Mouse (Mus musculus): ENCODE measurements at regions not wholly inside any gene's neighbourhood (a gene's known extent, or its start where the extent isn't known, plus 50 kb on each side); places are given as distances from the start of the nearest gene placed in this dataset.
"Not testable (repeated sequence)": the region's sequence is repeated elsewhere in the genome, so short reads cannot be mapped to it uniquely, and the experiment has no call there.

DNA sequence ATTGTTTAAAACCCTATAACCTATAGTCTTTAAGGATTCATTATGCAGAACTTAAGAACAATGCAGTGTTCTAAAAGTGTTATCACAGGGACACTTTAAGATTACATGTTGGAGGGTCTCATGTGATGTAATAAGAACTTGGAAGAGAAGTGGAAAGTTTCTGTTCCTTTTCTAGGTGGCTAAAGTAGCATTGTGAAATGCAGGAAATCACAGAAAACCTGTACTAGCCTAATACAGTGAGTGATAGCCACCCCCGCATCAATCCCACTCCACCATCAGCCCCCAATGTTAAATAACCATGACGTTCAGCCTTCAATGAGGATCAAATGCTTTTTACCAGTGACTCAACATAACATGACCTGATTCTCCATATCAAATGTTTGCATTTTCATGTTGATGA is 147.4 kb upstream of the Palmd start:
- no peak for DNase-seq (ENCODE audit: low spot score)

DNA sequence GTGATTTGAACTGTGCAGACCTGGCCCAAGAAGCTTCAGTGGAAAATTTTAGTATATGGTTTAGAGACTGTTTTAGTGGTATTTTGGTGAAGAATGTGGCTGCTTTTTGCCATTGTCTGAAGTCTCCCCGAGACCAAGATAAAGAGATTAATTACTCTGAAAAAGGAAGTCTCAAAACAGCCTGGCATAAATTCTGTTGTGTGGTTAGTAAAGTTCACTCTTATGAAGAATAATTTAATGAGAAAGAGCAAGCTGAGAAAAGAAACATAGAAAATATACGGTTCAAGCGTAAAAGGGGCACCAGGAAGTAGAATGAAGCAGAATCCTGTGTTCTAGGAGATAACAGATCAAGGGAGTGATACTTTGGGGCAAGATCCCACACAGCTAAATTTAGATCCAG is 144.0 kb upstream of the Palmd start:
- DNase-seq (ENCODE audit: low spot score): no peak

DNA sequence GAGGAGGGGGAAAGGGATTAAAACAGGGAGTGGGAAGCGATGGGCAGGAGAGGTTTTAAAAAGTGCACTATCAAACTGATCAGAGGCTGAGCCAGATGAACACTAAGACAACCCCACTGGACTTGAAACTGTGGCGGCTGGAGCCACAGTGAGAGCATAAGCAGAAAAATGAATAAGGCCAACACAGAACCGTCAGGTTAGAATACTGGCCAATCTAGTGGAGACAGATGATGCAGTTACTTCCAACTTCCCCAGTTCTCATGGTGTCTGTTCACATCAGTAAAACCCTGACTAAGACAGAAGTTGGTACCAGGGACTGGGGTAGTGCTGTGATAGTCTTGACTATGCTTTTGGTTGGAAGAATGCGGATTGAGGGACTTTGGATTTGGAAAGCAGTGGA is 143.5 kb upstream of the Palmd start:
- no peak for DNase-seq (ENCODE audit: low spot score)

DNA sequence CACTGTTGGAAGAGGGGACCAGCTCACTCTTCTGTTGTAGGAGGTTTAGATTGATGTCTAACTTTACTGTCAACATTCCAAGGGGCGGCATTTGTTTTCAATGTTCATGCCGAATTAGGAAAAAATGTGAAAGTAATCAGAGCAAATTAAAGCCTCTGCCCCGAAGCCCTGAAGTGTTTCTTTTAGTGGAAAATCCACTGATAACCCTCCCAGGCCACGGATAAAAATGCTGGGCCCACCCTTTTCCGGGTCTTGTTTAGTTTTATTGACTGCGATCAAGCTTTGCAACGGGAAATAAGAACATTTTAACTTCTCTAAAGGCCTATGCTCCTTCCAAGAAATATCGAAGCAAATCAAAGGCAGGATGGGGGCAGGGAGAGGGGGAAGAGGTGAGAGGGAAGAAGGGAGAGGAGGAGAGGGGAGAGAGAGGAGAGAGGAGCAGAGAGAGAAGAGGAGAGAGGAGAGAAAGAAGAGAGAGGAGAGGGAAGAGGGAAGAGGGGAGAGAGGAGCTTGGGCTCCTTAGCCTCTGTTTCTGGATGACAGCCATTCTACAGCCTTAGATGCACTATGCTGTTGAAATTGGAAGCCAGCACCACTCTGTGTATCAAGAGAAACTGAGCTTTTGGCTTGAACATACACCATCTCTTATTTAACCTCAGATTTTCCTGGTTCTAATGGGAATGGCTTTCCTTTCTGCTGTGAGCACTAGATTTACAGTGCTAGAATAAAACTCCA is 140.3 kb upstream of the Palmd start:
- DNase-seq (ENCODE audit: low spot score): no peak

DNA sequence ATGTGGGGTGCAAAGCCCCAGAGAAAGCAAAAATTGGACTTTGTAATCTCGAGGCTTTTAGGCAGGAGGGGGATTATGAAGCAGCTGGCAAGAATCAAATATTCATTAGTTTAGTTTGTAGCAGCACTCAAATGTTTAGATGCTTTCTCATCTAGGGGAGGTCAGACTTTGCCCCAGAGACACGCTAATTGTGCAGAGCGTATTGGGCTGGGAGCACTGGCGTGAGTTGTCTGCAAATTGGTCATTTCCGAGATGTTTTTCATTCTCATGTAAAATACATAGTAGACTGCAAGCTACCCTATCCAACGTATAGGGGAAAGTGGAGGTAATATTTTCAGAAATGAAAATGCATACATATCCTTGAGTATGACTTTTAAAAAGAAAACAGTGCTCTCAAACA is 139.2 kb upstream of the Palmd start:
- no peak for DNase-seq (ENCODE audit: low spot score)

DNA sequence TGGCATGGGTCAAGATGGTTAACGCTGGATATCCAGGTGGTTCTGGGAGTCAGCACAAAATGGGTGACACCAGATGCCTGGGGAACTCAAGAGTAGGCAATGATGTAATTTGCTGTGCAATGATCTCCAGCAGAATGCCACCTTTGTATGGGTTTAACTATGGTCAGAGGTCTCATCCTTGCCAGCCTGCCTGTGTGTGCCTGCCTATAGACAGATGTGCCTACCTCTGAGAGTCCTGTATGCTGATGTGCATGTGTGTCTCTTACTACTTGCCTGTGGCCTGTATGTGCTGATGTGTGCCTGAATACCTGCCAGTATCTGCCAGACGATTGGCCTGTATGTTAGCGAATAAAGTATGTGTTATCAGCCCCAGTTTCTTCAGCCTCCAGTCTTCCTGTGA is 138.6 kb upstream of the Palmd start:
- DNase-seq (ENCODE audit: low spot score): no peak

DNA sequence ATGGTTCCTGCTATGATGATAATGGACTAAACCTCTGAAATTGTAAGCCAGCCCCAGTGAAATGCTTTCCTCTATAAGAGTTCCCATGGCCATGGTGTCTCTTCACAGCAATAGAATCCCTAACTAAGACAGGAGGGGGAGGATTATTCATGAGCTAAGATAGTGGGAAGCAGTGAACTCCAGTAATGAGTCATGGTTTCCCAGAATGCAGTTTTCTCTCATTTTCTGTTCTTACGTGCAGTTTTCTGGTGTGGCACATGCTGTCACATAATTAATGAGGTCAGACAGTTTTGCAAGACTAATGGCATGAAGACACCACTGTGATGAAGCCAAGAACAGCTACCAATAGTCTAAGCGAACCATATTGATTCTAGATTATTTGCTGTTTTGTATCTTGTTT is 118.9 kb upstream of the Palmd start:
- DNase-seq (ENCODE audit: low spot score): no peak

DNA sequence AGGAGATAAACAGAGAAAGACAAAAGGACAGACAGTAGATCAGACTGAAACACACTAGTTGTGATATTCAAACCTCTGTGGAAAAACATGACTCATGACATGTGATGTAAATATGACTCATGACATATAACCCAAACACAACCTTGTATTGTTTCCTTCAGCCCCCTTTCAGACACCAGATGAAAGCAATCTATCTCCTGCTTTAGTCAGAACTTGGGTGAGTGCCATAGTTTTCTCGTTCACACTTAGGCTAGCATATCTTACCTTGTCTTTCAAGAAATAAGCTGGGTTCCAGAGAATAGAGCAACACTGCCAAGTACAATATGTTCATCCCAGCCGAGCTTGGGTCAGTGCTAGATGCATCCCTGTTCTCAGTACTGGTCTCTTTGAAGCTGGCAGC is 107.9 kb upstream of the Palmd start:
- no peak for DNase-seq (ENCODE audit: low spot score)

DNA sequence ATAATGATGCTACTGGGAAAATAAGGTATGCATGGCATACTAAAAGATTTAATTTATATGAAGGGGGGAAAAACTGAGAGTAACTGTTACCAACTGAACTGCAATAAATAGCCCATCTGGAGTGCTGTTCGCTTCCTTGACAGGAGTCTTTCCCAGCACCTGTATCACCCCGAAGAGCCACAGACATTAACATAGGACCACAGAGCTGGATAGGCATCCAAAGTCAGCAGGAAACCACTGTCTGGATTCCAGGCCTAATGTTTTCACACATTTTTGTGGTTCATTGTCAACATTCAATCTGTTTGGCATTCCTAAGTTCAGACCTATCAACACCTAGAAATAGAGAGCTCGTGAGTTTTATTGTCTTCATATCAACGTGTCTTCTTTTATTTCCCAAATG is 104.6 kb upstream of the Palmd start:
- DNase-seq (ENCODE audit: low spot score): no peak

DNA sequence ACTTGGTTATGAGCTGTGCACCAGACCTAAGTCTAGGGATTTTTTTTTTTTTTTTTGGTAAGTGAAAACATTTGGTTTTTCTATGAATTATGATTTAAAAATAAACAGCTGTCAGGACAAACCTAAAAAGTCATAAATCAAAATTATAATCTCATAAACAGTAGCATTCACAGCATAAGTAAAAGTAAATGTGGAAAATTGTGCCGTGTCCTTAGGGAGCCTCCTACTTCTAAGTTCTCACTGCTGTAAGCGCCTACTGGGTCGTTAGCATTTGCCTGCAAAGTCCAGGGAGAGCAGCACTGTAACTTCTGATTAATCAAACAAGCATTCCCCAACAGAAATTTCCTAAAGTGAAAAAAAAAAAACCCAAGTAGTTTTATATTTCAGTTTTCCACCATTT is 104.2 kb upstream of the Palmd start:
- DNase-seq (ENCODE audit: low spot score): no peak

DNA sequence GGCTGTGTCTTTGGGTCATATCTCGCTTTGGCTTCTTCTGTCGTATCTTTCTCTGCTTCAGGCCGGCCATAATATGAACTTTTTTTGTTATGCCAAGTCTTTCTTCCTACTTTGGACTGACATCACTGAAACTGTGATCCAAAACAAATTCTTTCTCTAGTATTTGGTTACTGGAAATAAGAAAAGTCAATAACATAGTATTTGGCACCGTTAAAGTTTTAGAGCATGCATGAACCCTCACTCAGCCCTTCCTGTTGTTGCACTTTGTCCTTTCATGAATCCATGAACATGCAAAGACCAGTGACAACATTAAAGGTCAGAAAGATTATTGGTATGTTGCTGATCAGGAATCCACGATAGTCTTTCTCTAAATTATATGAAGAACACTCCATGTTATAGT is 103.1 kb upstream of the Palmd start:
- no peak for DNase-seq (ENCODE audit: low spot score)

DNA sequence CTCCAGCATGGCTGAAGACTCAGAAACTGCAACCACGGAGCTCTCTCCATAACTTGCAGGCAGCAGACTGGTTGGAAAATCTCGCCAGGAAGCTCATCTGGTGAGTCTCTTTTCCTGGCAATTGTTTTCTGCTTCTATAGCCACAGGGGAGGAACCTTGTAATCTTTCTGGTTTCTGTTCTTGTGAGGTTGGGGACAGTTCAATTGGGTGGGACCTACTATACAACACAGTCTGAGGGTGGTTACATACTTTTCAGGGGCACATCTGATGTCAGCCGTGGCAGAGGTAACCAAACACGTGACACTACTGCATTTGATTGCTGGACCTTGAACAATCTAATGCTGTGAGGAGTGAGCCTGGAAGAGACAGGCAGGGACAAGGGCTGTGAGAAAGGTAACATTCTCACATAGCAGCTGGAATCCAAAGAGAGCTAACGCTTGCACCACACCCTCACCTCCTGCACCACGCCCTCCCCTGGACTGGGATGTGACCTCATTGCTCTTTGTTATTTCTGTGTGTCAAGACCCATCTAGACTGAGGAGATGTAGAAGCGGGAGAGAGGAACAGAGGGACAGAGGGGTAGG is 98.8 kb upstream of the Palmd start:
- DNase-seq (ENCODE audit: low spot score): no peak

DNA sequence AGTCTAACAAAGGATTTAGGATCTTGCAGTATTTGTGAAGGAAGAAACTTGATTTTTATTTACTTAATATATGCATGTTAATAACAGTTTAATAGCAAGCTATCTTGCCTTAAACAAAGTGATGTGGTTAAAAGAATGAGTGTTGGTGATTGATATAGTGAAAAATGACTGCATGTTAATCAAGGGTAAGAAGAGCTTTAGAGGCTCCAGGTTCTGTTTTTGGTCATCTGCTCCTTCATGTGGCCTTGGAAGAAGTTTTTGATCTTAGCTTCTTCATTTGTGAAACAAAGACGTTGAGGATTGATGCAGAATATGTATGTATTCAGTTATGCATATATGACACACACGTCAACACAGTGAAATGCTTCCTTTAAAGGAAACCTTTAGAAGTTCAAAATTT is 97.1 kb upstream of the Palmd start:
- no peak for DNase-seq (ENCODE audit: low spot score)

DNA sequence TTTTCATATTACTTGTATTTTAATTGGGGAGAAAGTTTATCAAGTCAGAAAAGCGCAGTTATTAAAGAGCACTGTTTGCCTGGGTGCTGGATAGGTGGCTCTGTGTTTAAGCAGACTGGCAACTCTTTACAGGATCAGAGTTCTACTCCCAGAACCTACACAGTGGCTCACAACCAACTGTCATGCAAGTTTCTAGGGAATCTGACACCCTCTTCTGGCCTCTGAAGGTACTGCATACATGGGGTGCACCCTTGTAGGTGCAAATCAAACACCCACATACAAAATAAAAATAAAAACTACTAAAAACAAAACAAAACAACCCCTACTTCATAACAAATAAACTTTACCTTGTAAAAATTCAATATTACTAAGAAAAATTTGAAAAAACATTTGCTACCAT is 93.0 kb upstream of the Palmd start:
- DNase-seq (ENCODE audit: low spot score): no peak

DNA sequence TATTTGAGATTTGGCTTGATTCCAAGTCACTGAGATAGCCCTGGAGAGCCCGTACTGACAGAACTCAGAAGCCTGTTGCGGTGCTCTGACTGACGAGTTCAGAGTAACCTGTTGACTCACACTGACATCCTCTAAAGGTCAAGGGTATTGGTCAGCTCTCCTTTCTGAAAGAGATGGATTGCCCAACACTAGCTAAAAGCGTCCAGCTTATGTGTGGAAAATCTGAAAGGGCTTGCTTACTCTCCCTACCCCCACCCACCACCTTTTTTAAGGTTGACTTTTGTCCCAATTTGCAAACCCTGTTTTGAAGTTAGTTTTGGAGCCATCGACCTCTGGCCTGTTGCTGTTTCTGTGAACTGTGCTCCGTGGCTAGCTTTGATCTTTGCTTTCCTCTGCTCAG is 92.4 kb upstream of the Palmd start:
- DNase-seq (ENCODE audit: low spot score): no peak

DNA sequence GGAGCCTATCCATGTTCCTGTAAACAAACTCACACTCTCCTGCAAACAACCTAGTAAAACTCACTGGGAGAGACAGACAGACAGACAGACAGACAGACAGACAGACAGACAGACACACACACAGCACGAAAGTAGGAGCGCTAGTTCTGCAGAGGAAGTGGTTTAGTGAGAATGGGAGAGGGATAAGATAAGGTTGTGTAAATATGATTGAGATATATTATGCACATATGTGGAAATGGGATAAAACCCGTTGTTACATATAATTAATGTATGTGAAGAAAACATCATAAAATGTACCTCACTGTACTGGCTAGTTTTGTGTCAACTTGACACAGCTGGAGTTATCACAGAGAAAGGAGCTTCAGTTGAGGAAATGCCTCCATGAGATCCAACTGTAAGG is 85.9 kb upstream of the Palmd start:
- DNase-seq (ENCODE audit: low spot score): not testable (repeated sequence)

DNA sequence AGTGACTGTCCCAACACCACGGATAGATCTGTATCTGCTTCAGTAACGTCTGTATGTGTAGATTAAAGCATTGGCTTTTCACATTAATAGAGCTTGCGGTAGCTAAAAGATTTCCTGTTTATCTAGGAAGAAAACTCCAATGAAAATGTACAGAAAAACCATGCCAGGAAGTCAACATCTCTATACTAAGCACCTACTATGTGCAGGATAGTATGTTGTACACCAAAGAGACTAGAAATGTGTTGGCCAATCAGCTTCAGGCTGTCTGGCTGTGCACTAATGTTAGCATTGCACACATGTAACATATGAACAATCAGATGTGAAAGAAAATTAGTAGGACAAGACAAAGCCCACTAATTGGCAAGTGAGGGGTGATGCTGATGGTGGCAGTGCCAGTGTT is 82.6 kb upstream of the Palmd start:
- no peak for DNase-seq (ENCODE audit: low spot score)

DNA sequence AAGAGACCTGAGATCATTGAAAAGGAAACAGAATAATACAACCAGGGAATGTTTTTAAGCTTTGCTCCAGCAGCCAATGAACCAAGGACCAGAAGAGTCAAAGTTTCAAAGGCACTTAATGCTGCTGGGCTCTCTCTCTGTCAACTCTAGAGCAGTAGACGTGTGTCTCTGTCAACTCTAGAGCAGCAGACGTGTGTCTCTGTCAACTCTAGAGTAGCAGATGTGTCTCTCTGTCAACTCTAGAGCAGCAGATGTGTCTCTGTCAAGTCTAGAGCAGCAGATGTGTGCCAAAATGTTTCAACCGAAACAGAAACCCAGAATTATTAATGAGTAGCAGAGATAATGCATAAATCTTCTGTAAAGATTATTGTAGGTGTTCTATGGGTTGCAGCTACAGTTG is 82.1 kb upstream of the Palmd start:
- DNase-seq (ENCODE audit: low spot score): no peak

DNA sequence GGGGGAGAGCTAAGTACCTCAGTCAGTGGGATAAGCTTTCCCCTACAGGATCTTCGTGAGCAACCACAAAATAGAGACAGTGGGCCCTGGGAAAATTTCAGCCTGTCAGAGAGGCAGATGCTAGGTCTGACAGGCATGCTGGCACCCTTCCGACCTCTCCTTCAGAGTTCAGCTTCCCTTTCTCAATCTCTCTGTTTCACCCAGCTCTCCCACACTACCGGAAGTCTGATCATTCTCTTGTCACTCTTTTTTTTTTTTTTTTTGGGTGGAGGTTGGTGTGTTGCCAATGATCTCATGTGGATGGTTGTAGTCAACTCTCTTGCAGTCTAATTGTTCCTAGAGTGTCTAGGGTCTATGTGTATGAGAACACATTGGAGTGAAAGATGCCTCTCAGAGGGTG is 80.6 kb upstream of the Palmd start:
- no peak for DNase-seq (ENCODE audit: low spot score)

DNA sequence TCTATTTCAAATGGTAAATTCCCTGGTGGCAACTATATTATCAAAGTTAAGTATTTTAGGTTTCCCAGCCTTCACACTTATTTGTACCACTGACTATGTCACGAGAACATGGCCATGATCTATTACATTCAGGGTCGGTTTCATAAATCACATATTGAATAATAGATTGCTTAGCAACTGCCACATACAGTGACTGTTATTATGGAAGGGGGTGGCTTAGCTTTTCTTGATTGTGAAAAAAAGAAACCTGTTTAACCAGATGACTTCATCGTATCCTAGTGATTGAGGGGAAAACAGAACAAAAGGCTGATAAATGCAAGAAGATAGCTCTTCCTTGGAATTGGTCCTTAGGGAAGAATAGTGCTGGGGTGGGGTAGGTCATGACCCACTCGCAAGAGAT is 76.0 kb upstream of the Palmd start:
- no peak for DNase-seq (ENCODE audit: low spot score)

DNA sequence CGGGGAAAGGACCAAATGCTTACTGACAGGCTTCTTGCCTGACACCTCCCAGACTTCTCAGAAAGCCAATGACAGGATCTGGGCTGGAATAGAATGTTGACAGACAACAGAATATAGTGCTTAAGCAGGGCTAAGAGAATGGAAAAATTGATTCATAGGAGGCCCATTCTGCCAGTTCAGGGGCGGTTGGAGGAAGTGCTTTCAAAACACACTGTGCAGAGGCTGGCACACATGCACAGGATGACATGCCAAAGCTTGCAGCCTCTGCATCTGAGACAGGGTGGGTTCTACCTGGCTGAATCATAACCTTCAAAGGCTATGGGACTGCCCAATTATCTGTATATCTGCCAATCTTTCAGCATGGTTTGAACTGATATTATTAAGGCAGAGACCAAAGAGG is 75.5 kb upstream of the Palmd start:
- DNase-seq (ENCODE audit: low spot score): peak; percentile 36

DNA sequence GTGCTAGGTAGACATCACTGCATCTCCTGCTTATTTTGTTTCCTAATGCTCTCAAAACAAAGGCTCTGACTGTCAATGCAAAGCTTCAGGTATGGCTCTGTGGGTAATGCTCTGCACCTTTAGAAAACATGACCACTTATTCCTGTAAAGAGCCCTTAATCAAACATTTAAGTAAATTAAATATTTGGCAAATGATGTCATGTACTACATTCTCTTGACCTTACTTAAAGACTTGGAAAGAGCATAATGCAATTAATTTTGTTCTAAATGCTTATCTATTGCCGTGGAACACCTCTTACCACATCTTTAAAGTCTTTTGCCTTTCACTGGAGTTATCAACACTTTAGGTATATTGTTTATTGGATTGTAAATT is 70.1 kb upstream of the Palmd start:
- DNase-seq (ENCODE audit: low spot score): no peak

DNA sequence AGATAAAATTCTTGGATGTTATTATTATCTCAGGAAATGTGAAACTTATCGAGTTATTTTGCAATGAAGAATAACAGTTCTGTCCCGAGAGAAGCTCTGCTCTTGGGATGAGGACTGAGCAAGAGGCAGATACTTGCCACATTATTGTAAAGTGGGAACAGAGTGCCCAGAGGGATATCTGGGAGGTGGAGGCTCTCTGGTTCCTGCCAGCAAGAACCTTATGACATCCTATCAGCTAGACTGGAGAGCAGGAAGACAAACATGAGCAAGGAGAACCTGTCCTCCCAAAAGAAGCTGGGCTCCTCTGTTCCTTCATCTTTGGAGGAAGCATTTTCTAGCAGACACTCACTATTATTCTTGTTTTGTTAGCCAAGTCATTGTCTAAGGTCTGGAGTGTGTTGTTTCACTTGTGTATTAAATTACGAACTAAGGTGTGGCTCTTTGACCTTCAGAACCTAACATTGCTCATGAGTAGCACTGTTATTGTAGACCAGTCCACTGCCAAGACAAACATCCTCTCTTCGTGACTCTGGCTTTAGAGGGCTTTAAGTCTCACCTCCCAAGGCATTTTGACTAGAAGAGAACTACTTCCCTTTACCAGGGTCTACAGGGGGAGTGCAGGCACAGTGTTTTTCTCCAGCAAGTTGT is 69.6 kb upstream of the Palmd start:
- peak; percentile 57 for DNase-seq (ENCODE audit: low spot score)

Measured in lung, postnatal 25 days (tissue).